Mouse (Mus musculus): ENCODE data around the gene Nsl1. TPM values are rescaled to one million over a fixed set of nuclear protein-coding genes. Genes with fewer than 3 reads are reported as not detected.

Nsl1 gene
- total RNA-seq, 4 experiments from 2014 or later = 0.12 to 0.70 (median 0.32) TPM

- no peak for DNase-seq (ENCODE audit: low spot score in 2 of 2)
Observed at GRCm38 (mm10) chr1:191092050-191092449, 29.2 kb downstream of the Nsl1 start.

GRCm38 (mm10) chr1:191093578-191093977, 30.8 kb downstream of the Nsl1 start:
- no peak for DNase-seq (ENCODE audit: low spot score in 2 of 2)

- no peak for DNase-seq (ENCODE audit: low spot score in 2 of 2)
Observed at GRCm38 (mm10) chr1:191095019-191095418, 32.2 kb downstream of the Nsl1 start.

- DNase-seq (ENCODE audit: low spot score in 2 of 2) = no peak
Observed at GRCm38 (mm10) chr1:191096871-191097681, 34.3 kb downstream of the Nsl1 start.

GRCm38 (mm10) chr1:191097802-191098747, 35.3 kb downstream of the Nsl1 start, which contains the start of gene Batf3:
Gene Batf3, plus strand, starts transcription at chr1:191097847.
- DNase-seq (ENCODE audit: low spot score in 2 of 2) = peak in 1 of 2 experiments; percentile 13

GRCm38 (mm10) chr1:191099114-191099513, 36.3 kb downstream of the Nsl1 start:
- no peak for DNase-seq (ENCODE audit: low spot score in 2 of 2)

- DNase-seq (ENCODE audit: low spot score in 2 of 2) = no peak
Observed at GRCm38 (mm10) chr1:191099772-191100291, 37.0 kb downstream of the Nsl1 start.

- no peak for DNase-seq (ENCODE audit: low spot score in 2 of 2)
Observed at GRCm38 (mm10) chr1:191102730-191103370, 40.0 kb downstream of the Nsl1 start.

GRCm38 (mm10) chr1:191105246-191105645, 42.4 kb downstream of the Nsl1 start:
- DNase-seq (ENCODE audit: low spot score in 2 of 2) = no peak

GRCm38 (mm10) chr1:191107306-191107705, 44.5 kb downstream of the Nsl1 start:
- DNase-seq (ENCODE audit: low spot score in 2 of 2) = no peak

GRCm38 (mm10) chr1:191109907-191110306, 47.1 kb downstream of the Nsl1 start:
- DNase-seq (ENCODE audit: low spot score in 2 of 2) = no peak

GRCm38 (mm10) chr1:191111146-191111545, 48.3 kb downstream of the Nsl1 start:
- DNase-seq (ENCODE audit: low spot score in 2 of 2) = no peak

GRCm38 (mm10) chr1:191114868-191115267, 52.1 kb downstream of the Nsl1 start:
- DNase-seq (ENCODE audit: low spot score in 2 of 2) = no peak

GRCm38 (mm10) chr1:191115514-191116238, 52.9 kb downstream of the Nsl1 start:
- no peak for DNase-seq (ENCODE audit: low spot score in 2 of 2)

GRCm38 (mm10) chr1:191122744-191123143, 59.9 kb downstream of the Nsl1 start:
- DNase-seq (ENCODE audit: low spot score in 2 of 2) = no peak

- DNase-seq (ENCODE audit: low spot score in 2 of 2) = no peak
Observed at GRCm38 (mm10) chr1:191123696-191124095, 60.9 kb downstream of the Nsl1 start.

GRCm38 (mm10) chr1:191124288-191124687, 61.5 kb downstream of the Nsl1 start:
- no peak for DNase-seq (ENCODE audit: low spot score in 2 of 2)

GRCm38 (mm10) chr1:191125811-191126638, 63.2 kb downstream of the Nsl1 start:
- peak; percentile 17 to 20 for DNase-seq (ENCODE audit: low spot score in 2 of 2)

- DNase-seq (ENCODE audit: low spot score in 2 of 2) = no peak
Observed at GRCm38 (mm10) chr1:191131692-191132091, 68.9 kb downstream of the Nsl1 start.

- no peak for DNase-seq (ENCODE audit: low spot score in 2 of 2)
Observed at GRCm38 (mm10) chr1:191132240-191132639, 69.4 kb downstream of the Nsl1 start.
